Mouse (Mus musculus) stomach, embryonic 16.5 days (tissue): ENCODE measurements around the gene Gm19426. TPM values are rescaled to one million over a fixed set of nuclear protein-coding genes. Genes with fewer than 3 reads are reported as not detected.

Source experiments
- ATAC-seq: fragments of 200-750 bp; cut with Nextera tagmentation; 2 replicates; pipeline ENCODE4 v1.8.0; 2017; ENCODE audit warnings: moderate number of reproducible peaks, moderate TSS enrichment; ENCODE audit not compliant: insufficient read depth, low FRiP score
- H3K27ac ChIP-seq: fragments of 300-500 bp; sonication (generic); 2 replicates; pipeline ENCODE4 v1.5.1; 2014; ENCODE audit warnings: low read length
- H3K27me3 ChIP-seq: fragments of 300-500 bp; sonication (generic); 2 replicates; pipeline ENCODE4 v1.6.1; 2014; ENCODE audit warnings: low read length, control low read depth, mixed read lengths; ENCODE audit not compliant: control insufficient read depth, insufficient read depth
- H3K36me3 ChIP-seq: fragments of 300-500 bp; sonication (generic); 2 replicates; pipeline ENCODE4 v1.6.1; 2014; ENCODE audit warnings: low read length; ENCODE audit not compliant: control insufficient read depth, insufficient read depth
- H3K4me1 ChIP-seq: fragments of 300-500 bp; sonication (generic); 2 replicates; pipeline ENCODE4 v1.6.1; 2014; ENCODE audit warnings: low read length, control low read depth, mixed read lengths; ENCODE audit not compliant: control insufficient read depth, insufficient read depth
- H3K4me2 ChIP-seq: fragments of 300-500 bp; sonication (generic); 2 replicates; pipeline ENCODE4 v1.6.1; 2014; ENCODE audit warnings: low read depth, low read length, mixed read lengths
- H3K4me3 ChIP-seq: fragments of 300-500 bp; sonication (generic); replicated peaks from 2 replicates; pipeline ENCODE4 v1.5.1; 2014; ENCODE audit warnings: mild to moderate bottlenecking, low read length
- H3K9ac ChIP-seq: fragments of 300-500 bp; sonication (generic); 2 replicates; pipeline ENCODE4 v1.6.1; 2014; ENCODE audit warnings: low read length
- H3K9me3 ChIP-seq: fragments of 300-500 bp; sonication (generic); replicated peaks from 2 replicates; pipeline ENCODE4 v1.6.1; 2016; ENCODE audit warnings: low read length, control low read depth; ENCODE audit not compliant: control insufficient read depth
- WGBS: fragments of 180-500 bp; shearing (Covaris S2); extraction: QIAGEN DNeasy Blood & Tissue Kit; methylation state at CpG from one replicate; pipeline ENCODE4 v1.1.7; 2014; 5-methylcytosine and 5-hydroxymethylcytosine counted together
- polyA plus RNA-seq: library from polyadenylated mRNA; unstranded; fragments of >200 nt; fragmentation: Nextera tagmentation; extraction: Ambion mirVana; gene quantifications from 2 replicates; pipeline ENCODE4 v1.2.1, GENCODE M21; 2015

Gm19426 gene
- polyA plus RNA-seq, 1 experiment from 2014 or later, result 5.7 TPM

DNA sequence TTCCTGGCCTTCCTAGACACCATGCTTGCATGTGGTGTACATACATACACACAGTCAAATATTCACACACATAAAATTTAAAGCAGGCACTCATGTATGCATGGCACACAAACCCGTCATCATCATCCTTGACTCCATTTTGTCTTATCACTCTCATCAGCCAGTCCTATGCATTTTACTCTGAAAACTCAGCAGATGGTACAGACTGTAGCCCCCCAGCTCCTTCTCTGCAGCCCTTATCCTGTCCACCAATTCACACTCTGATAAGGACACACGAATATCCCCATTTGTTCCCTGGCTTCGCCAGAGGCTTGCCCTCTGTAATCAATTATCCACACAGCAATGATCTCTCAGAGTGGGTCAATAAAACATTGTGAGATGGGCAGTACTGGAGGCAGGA, 22.3 kb downstream of the Gm19426 start:
- H3K27ac ChIP-seq, result no peak overlapping the region

DNA sequence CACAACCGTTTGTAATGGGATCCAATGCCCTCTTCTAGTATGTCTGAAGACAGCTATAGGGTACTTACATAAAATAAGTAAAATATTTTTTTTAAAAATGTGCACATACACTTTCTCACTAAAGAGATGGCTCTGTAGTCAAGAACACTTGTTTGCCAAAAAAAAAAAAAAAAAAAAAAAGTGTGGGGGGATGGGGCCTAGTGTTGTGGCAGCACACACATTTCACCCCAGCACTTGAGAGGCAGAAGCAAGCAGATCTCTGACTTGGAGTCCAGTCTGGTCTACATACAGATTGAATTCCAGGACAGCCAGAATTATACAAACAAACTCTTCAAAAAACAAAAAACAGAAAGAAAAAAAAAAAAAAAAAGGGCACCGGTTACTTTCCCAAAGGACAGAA, 22.7 kb downstream of the Gm19426 start:
- Histone ChIP-seq H3K27me3 (no peaks in the 10 kb centered on the region), H3K27ac (no peak overlapping the region), H3K9me3 (no peaks in the 10 kb centered on the region), H3K36me3 (0 out of 2 replicates have a peak, but pooled peaks cover 9% of the 10 kb centered on the region), H3K4me3 (no peak overlapping the region), H3K4me1 (peaks cover 4% of the 10 kb centered on the region; the same call in 1 of the 2 replicates), H3K9ac (no peak overlapping the region), H3K4me2 (no peak overlapping the region)
- 93% methylated on average over 2 of the region's 2 CpGs for WGBS
- no peak for ATAC-seq

More for the DNA sequence above, 22.3 kb downstream of the Gm19426 start:
- H3K36me3 ChIP-seq, result 0 out of 2 replicates have a peak, but pooled peaks cover 9% of the 10 kb centered on the region
- H3K27me3 ChIP-seq, result no peaks in the 10 kb centered on the region
- ATAC-seq, result no peak
- no peaks in the 10 kb centered on the region for H3K9me3 ChIP-seq
- no peak overlapping the region for H3K4me2 ChIP-seq
- WGBS, result 84% methylated on average over 3 of the region's 3 CpGs
- H3K4me3 ChIP-seq, result no peak overlapping the region
- peaks cover 8% of the 10 kb centered on the region for H3K4me1 ChIP-seq
- no peak overlapping the region for H3K9ac ChIP-seq

- peaks cover 11% of the 10 kb centered on the region for H3K4me1 ChIP-seq
- H3K4me2 ChIP-seq, result no peak overlapping the region
- H3K4me3 ChIP-seq, result no peak overlapping the region
- no peaks in the 10 kb centered on the region for H3K36me3 ChIP-seq
- no peak overlapping the region for H3K27ac ChIP-seq
- 99% methylated on average over 4 of the region's 4 CpGs for WGBS
- ATAC-seq, result no peak
- H3K27me3 ChIP-seq, result no peaks in the 10 kb centered on the region
- no peaks in the 10 kb centered on the region for H3K9me3 ChIP-seq
- no peak overlapping the region for H3K9ac ChIP-seq
Observed at GRCm38 (mm10) chr2:84717357-84717756, 26.1 kb downstream of the Gm19426 start.

DNA sequence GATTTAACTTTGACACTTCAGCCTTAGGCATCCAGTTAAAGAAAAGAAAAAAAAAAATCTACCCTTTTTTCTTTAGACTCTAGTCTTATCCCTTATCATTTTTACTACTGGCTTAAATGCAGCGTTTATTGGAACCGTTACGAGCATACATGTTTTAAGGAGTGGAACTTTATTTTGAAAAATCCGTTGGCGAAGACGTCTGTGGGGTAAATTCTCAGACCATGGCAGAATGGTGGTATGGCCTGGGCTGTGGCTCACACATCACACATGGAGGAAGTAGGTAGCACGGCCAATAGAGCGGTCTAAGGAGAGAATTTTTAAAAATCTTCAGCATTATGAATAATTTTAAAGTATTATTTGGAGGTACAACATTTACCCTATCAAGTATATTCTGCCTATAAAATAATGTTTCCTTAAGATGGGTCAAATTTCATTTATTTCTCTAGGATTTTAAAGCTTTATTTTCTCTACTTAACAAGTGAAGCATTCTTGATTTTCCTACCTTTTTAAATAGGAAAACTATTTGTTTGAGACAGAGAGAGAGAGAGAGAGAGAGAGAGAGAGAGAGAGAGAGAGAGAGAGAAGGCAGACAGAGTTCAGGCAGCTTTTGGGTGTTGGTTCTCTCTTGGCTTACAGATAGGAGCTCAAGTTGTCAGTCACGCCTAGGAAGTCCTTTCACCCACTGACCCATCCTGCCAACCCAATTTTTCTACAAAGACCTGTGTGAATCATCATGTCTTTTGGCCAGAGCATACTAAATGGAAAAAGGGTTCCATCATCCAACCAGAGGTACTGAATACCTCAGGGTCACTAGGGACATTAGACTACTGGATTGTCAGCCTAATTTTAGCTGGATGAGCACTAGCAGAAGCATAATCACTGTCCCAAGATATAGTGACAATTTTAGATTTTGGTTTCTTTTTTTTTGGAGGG, 26.8 kb downstream of the Gm19426 start:
- H3K4me2 ChIP-seq, result peak overlapping the region; percentile 79
- H3K9ac ChIP-seq, result peak overlapping the region; percentile 77
- ATAC-seq, result no peak
- WGBS, result 29% methylated on average over 9 of the region's 9 CpGs
- H3K9me3 ChIP-seq, result no peaks in the 10 kb centered on the region
- peak overlapping the region; percentile 90 for H3K27ac ChIP-seq
- H3K36me3 ChIP-seq, result no peaks in the 10 kb centered on the region
- peak overlapping the region; percentile 64 for H3K4me3 ChIP-seq
- H3K27me3 ChIP-seq, result no peaks in the 10 kb centered on the region
- peaks cover 14% of the 10 kb centered on the region for H3K4me1 ChIP-seq

- H3K4me2 ChIP-seq, result peak overlapping the region; percentile 79
- no peaks in the 10 kb centered on the region for H3K9me3 ChIP-seq
- H3K27ac ChIP-seq, result peak overlapping the region; percentile 96
- H3K4me3 ChIP-seq, result peak overlapping the region; percentile 64
- H3K4me1 ChIP-seq, result peaks cover 14% of the 10 kb centered on the region
- H3K27me3 ChIP-seq, result no peaks in the 10 kb centered on the region
- WGBS, result under 1% methylated on average over 33 of the region's 33 CpGs
- ATAC-seq, result peak; percentile 95
- no peaks in the 10 kb centered on the region for H3K36me3 ChIP-seq
- peak overlapping the region; percentile 77 for H3K9ac ChIP-seq
Observed at GRCm38 (mm10) chr2:84715562-84716361, 27.7 kb downstream of the Gm19426 start.

DNA sequence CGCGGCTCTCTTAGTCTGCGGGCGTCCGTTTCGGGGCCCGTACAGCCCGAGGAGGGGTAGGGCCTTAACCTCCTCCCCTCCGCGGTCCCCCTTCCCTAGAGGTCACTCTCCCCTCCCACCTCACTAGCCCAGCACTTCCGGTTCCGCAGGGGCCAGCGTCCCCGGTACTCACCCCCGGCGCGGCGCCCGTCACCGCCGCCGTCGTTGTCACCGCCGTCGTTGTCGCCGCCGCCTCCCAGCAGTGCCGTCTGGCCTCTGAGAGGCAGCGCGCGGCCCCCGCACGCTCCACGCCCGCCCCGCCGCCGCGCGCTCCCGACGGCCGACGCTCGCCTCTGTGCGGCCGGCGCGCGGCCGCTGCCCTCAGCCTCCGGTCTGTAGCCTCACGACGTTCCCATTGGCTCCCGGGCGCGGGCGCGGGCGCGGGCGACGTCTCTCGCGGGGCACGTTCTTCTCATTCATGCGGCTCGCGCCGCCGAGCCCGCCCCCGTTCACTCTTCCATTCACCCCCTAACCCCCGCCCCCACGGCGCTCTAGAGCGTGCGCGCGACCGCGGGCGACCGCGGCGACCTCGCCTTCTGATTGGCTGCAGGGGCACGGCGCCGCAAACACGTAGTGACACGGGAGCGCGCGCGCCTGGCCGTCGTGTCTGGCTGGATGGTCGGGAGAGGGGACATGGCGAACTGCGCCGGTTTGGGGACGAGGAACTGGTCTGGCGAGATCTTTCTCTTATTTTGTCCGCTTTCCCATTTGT, 28.5 kb downstream of the Gm19426 start, which contains the start of gene Zdhhc5:
TSS of gene Zdhhc5 (minus strand) at position 370 of the 751 bp plus-strand sequence.
- Histone ChIP-seq H3K9ac (peak within 1 kb of the TSS; percentile 80), H3K4me3 (peak within 1 kb of the TSS; percentile 64), H3K27ac (peak within 1 kb of the TSS; percentile 96), H3K4me1 (peaks cover 14% of the 10 kb centered on the region), H3K27me3 (no peaks in the 10 kb centered on the region), H3K4me2 (peak within 1 kb of the TSS; percentile 85), H3K36me3 (no peaks in the 10 kb centered on the region), H3K9me3 (no peaks in the 10 kb centered on the region)
- under 1% methylated on average over 102 of the region's 107 CpGs for WGBS
- ATAC-seq, result peak; percentile 95

DNA sequence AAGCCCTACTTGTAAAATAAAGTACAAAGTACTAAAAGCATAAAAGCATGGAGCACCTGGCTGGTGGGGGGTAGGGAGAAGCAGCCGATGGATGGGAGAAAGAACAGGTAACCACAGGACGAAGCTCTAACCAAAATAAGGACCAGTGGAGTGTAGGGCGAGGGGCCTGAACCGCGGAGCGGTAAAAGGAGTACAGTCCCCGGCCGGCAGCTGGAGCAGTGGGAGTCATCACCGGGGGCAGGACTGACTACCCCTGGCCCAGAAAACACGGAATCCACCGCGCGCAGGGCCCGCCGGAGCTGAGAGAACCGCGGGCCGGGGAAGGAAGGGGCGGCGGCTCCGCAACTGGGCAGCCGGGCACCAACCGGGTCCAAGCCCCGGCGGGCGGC, 29.0 kb downstream of the Gm19426 start:
- Histone ChIP-seq H3K9ac (peak overlapping the region; percentile 80), H3K36me3 (no peaks in the 10 kb centered on the region), H3K27me3 (no peaks in the 10 kb centered on the region), H3K4me3 (peak overlapping the region; percentile 64), H3K4me2 (peak overlapping the region; percentile 85), H3K4me1 (peaks cover 14% of the 10 kb centered on the region), H3K9me3 (no peaks in the 10 kb centered on the region), H3K27ac (peak overlapping the region; percentile 96)
- peak; percentile 0; the same call in 1 of the 2 replicates for ATAC-seq
- WGBS, result under 1% methylated on average over 26 of the region's 26 CpGs

- WGBS, result 89% methylated on average over 2 of the region's 2 CpGs
Observed at GRCm38 (mm10) chr2:84711898-84712297, 31.6 kb downstream of the Gm19426 start.

More at GRCm38 (mm10) chr2:84711898-84712297, 31.6 kb downstream of the Gm19426 start:
- Histone ChIP-seq H3K27me3 (no peaks in the 10 kb centered on the region), H3K27ac (no peak overlapping the region), H3K9ac (no peak overlapping the region), H3K9me3 (no peaks in the 10 kb centered on the region), H3K36me3 (no peaks in the 10 kb centered on the region), H3K4me3 (no peak overlapping the region), H3K4me1 (peaks cover 18% of the 10 kb centered on the region), H3K4me2 (no peak overlapping the region)
- no peak for ATAC-seq
